Mouse (Mus musculus): ENCODE measurements around the gene Gm3468. TPM values are rescaled to one million over a fixed set of nuclear protein-coding genes. Genes with fewer than 3 reads are reported as not detected.
"Not testable (repeated sequence)": the region's sequence is repeated elsewhere in the genome, so short reads cannot be mapped to it uniquely, and the experiment has no call there.

Gm3468 gene
- under 1 TPM in 1 of 2 experiments, not detected in 1; 0.15 TPM for total RNA-seq (2021)
- long read RNA-seq, experiment 1, result 0 reads
- long read RNA-seq, experiment 2, result 0 reads

DNA sequence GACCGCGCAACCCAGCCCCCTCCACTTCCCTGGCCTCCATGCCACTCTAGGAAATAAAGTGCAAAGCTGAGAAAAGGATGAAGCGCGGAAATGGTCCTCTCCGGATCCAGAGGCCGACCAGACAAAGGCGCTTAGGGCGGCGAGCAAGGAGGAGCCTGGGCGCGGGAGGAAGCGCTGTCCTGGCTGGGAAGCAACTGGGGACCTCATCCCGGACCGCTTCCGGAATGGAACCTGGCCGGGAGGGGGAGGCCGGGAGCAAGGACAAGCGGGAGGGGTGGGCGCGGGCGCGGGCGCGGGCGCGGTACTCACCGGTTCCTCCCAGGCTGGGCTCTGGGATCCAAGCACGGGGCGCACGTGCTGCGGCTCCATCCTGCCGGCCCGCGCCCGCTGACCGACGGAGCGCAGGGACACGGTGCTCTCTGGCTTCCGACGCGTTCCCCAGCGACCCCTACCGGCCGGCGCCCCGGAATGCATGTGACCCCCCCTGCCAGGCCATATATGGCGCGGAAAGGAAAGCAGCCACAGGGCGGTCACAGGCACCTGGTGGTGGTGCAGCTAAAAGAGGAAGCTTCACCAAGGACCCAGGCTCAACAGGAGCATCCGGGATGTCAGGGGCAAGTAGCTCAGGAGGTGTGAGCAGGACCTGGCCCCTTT, at the start of gene Gm3468:
Gm3468 (minus strand) TSS at position 394 of the 654 bp plus-strand sequence.
- intact Hi-C loops (cut with DNase I), result not testable (repeated sequence)
- DNase-seq, result peak; percentile 14 to 24

DNA sequence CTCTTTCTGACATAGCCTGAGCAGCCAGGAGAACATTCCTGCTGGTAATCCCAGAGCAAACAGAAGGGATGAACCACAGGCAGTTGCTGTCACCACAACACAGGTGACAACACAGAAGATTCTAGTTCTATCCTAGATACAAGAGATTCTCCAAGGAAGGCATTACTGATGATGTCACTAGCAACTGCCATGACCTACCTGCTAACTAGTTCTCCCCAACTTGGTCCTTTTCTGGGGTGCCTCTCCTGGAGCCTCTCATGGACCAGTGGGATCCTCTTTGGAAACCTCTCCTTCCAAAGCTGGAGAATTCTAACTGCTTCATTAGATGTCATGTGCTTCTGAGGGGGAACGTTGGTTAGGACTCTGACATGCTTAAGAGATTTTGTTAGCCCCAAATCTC, 17.2 kb upstream of the Gm3468 start, which contains the start of gene Gm3476:
Gm3476 (minus strand) TSS at position 101 of the 400 bp plus-strand sequence.
- DNase-seq; intact Hi-C loops (cut with DNase I): not testable (repeated sequence)

DNA sequence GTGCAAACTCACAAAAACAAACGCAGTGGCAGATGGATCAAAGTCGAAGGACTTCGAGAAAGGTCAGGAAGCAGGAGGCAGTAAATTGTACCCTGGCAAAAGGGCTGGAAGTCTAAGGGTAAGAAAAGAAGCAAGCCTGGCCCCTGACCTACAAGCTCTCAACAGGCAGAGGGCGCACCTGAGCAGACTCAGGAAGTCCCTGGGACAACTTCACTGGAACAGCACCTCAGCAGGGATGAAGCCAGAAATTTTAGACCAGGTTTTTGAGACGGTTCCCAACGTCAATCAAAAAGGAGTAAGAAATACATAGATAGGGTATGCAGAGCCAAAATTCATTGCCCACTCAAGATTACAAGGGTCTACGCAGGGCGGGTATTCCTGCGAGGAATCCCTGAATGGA, 965 bp downstream of the Gm3468 start:
- DNase-seq; intact Hi-C loops (cut with DNase I): not testable (repeated sequence)

DNA sequence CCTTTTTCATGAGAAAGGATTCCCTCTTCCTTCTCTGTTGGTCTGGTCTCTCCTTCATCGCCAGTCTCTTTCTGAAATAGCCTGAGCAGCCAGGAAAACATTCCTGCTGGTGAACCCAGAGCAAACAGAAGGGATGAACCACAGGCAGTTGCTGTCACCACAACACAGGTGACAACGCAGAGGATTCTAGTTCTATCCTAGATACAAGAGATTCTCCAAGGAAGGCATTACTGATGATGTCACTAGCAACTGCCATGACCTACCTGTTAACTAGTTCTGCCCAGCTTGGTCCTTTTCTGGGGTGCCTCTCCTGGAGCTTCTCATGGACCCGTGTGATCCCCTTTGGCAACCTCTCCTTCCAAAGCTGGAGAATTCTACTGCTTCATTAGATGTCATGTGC, 14.6 kb downstream of the Gm3468 start, which contains the start of gene Gm8206:
Gm8206 (minus strand) TSS at position 101 of the 400 bp plus-strand sequence.
- intact Hi-C loops (cut with DNase I); DNase-seq: not testable (repeated sequence)

DNA sequence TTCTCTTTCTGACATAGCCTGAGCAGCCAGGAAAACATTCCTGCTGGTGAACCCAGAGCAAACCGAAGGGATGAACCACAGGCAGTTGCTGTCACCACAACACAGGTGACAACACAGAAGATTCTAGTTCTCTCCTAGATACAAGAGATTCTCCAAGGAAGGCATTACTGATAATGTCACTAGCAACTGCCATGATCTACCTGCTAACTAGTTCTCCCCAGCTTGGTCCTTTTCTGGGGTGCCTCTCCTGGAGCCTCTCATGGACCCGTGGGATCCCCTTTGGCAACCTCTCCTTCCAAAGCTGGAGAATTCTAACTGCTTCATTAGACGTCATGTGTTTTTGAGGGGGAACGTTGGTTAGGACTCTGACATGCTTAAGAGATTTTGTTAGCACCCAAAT, 50.3 kb downstream of the Gm3468 start, which contains the start of gene Gm6337:
Gm6337 (minus strand) TSS at position 101 of the 400 bp plus-strand sequence.
- DNase-seq; intact Hi-C loops (cut with DNase I): not testable (repeated sequence)

Other genes starting within 250 kb of the Gm3468 start
- gene Gm8237, start 228.3 kb downstream of the Gm3468 start, total RNA-seq (2021), result under 1 TPM in 1 of 2 experiments, not detected in 1; 0.28 TPM
- under 1 TPM in 1 of 2 experiments, not detected in 1; 0.18 TPM for gene Gm3248, start 146.9 kb downstream of the Gm3468 start, total RNA-seq (2021)
- not detected for gene Gm3453, start 129.5 kb downstream of the Gm3468 start, total RNA-seq (2021)
- not detected for gene Gm6337, start 50.4 kb downstream of the Gm3468 start, total RNA-seq (2021)
- not detected for gene Gm8206, start 14.7 kb downstream of the Gm3468 start, total RNA-seq (2021)
- not detected for gene Gm3476, start 17.1 kb upstream of the Gm3468 start, total RNA-seq (2021)
- gene Gm21560, start 110.6 kb upstream of the Gm3468 start, total RNA-seq (2021), result not detected
- gene Gm3411, start 178.6 kb upstream of the Gm3468 start, total RNA-seq (2021), result not detected
- not detected for gene Gm21103, start 196.2 kb upstream of the Gm3468 start, total RNA-seq (2021)
- gene Gm3618, start 235.0 kb upstream of the Gm3468 start, total RNA-seq (2021), result not detected